Mouse (Mus musculus) right cerebral cortex, adult 18-20 months (tissue): ENCODE measurements around the gene Prrg3.
A peak's percentile ranks its signal among the peaks of the same experiment; 100 is the strongest.
"Not testable (repeated sequence)": the region's sequence is repeated elsewhere in the genome, so short reads cannot be mapped to it uniquely, and the experiment has no call there.

ENCODE experiments used
- DNase-seq: peaks from one replicate; pipeline ENCODE4 v3.0.0; 2022; ENCODE audit warnings: mixed read lengths

Prrg3 gene

DNA sequence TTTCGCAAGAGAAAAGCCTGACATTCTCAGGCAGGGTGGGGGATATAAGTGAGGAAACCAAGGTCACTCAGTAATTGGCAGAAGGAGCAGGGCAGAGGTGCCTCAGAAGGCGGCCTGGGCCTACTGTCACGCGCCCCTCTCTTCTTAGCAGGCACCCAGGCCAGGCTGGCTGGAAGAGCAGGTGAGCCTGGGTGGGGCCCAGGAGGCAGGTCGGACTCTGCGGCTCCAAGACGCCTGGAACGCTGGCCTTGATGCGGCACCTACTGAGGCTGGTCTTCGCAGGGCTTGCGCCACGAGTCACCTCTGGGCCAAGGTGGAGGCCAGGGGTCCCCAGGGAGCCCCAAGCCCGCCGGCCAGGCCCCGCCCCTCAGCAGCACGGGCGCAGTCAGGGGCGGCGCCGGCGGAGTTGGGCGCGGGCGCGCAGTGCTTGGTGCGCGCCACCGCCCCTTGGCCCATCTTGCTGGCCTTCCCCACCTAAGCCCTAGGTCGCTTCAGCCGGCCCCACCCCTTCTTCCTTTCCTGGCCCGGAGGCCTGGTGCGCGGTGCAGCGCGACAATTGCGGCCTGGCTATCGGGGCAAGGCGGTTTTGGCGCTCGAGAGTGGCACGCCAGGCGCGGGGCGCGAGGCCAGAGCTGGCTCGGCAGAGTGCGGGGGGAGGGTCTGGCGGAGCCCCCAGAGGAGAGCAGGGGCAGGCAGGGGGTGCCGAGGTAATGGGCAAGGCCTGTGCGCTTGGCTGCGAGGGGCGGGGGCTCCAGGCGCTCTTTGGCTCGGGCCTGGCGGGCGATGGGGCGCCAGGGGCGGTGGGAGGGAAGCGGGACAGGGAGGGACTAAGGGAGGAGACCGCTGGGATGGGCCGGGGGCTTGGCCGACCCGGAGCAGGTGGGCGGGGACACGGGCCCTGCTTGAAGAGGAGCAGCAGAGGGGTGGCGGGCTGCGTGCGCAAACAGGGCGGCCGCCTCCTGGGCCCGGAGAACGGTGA, at the start of gene Prrg3:
Gene Prrg3 (plus strand): TSS at position 552 of the 979 bp plus-strand sequence.
- DNase-seq: peak; percentile 14

- peak; percentile 15 for DNase-seq
Observed at GRCm38 (mm10) chrX:71946631-71947030, 15.8 kb upstream of the Prrg3 start.

DNA sequence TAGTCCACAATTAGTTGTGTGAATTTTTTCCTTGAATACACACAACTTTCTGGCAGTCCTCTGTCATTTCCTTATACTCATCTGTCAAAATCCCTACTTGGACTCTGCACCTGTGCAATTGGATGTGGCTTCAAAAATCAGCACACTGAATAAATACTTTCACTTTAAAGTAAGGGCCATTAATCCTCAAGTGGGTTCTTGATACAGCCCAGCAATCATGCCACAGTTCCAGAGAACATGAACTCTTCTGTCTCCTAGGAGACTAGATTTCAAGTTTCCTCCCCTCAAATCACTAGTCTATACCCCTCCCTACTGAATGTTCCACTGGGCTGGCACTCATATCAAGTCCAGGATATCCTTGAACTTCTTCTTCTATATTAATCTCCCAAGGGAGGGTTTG, 4.1 kb upstream of the Prrg3 start:
- no peak for DNase-seq

DNA sequence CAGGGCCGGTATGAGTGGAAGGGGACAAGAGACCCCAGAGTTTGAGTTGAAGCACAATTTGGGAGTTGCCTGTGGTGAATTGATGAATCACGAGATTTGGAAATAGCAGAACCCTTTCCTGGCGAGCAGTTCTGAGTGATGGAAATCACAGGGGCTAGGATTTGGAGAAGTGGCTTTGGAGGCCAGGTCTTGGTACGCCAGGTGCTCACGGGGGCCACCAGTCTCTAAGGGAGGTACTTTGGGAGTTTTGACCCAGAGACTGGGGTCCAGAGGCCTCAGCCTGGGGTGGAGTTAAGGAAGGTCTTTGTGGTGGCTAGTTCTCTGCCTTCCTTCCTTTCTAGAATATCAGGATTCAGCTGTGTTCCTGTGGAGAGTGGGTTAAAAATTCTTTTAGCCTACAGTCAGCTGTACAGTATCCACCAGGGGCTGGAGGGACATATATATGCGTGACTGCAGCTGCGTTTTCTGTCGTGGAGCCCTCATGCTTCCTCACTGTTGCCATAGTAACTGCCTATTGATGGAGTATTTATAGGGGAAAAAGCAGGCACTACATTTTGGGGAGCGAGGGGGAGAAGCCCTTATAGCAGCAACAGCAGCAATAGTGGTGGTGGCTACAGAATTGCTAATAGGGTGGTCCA, 970 bp downstream of the Prrg3 start:
- no peak for DNase-seq

GRCm38 (mm10) chrX:71968216-71968615, 5.8 kb downstream of the Prrg3 start:
- no peak for DNase-seq

- DNase-seq: peak; percentile 73
Observed at GRCm38 (mm10) chrX:71968816-71969215, 6.4 kb downstream of the Prrg3 start.

DNA sequence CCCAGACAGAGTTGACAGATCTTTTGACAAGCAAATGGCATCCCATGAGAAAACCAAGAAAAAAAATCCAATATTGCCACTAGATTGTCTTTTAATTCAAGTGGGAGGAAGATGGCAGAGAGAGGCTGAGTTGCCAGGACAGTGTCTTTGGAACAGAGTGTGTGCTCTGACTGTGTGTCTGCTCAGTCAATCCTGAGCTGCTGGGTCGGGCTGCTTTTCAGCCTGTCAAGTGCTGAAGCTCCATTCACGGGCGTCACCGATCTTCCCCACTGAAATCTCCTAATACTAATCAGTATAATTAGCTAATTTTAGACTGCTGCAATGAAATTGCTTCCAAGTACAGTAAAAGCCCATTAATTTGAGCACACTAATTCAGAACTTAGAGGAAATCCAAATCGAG, 8.9 kb downstream of the Prrg3 start:
- no peak for DNase-seq

DNA sequence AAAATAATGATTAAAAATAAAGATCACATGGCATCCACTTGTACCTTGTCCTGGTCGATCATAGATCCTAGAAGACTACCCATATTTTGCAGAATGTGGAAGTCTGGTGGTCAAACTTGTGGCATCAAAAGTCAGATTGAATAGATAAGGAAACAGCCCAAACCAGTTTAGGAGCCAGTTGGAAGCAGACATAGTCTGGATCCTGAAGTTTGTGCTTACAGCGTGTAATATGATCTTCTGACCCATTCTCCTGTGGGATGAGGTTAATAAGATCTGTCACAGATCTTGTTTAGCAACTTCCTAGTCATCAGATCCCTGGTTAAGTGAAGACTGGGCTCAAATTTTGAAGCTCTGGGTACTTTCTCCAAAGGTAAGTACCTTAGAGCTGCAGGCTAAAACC, 10.3 kb downstream of the Prrg3 start, which contains the start of gene Fate1:
Gene Fate1 (plus strand): TSS at position 301 of the 400 bp plus-strand sequence.
- no peak for DNase-seq

DNA sequence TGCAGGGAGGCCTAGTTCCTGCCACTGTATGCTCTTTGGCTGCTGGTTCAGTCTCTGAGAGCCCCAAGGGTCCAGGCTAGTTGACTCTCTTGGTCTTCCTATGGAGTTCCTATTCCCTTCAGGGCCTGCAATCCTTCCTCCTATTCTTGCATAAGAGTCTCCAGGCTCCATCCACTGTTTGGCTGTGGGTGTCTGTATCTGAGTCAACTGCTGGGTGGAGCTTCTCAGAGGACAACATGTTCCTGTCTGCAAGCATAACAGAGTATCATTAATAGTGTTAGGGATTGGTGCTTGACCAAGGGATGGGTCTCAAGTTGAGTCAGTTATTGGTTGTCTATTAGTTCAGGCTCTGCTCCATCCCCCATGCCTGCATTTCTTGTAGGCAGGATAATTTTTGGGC, 15.3 kb downstream of the Prrg3 start:
- not testable (repeated sequence) for DNase-seq

- DNase-seq: no peak
Observed at GRCm38 (mm10) chrX:71980443-71980842, 18.0 kb downstream of the Prrg3 start.

GRCm38 (mm10) chrX:71981322-71981721, 18.9 kb downstream of the Prrg3 start:
- DNase-seq: no peak

DNA sequence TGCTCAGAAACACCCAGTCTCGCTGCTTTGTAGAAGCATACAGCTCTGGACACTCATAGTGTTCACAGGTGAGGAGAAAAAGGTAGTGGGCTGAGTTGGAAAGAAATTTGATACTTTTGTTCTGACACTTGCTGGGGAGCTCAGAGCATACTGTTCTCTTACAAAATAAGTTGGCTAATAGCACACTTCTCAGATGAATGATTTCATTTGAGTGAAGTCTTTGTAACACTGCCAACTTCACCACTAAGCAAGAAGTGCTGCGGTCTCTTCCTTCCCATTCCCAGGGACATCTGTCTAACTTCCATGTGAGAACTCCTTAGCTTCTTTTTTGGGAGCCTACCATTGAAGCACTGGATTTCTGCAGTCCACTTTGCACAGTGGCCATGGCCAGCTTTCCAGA, 20.8 kb downstream of the Prrg3 start:
- DNase-seq: no peak

- peak; percentile 12 for DNase-seq
Observed at GRCm38 (mm10) chrX:71983775-71984174, 21.4 kb downstream of the Prrg3 start.

DNA sequence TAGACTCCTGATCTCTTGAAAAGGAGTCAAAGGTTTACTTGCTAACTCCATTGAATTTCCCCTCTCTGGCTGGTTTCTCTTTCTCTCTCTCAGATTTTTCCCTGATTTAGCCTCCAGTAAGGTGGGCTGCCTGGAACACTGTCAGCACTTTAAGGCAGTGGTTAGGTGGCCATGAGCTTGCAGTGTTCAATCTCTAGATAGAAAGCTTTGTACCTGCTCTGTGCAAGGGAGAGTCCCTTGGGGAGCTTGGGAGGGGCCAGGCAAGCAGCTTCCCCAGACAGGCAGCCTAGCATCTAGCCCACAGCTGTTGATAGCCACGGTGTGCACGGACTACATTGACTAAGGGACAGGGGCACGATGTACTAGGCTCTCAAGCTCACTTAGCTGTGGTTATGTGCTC, 29.1 kb downstream of the Prrg3 start, which contains the start of gene Cnga2:
Gene Cnga2 (plus strand): TSS at position 301 of the 400 bp plus-strand sequence.
- DNase-seq: no peak

DNA sequence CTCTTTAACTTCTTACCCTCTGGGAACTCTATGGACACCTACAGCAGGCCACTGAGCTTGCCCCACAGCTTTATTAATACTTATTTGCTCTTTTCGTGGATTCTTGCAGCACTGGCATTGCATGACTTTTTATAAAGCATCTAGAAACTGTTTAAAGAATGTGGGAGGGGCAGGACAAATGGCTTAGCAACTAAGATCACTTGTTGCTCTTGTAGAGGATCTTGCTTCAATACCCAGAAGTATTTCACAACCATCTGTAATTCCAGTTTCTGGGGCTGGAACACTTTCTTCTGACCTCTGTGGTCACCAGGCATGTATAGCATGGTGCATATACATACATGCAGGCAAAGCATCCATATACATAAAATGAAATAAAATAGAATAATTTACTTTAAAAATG, 33.5 kb downstream of the Prrg3 start:
- no peak for DNase-seq

- no peak for DNase-seq
Observed at GRCm38 (mm10) chrX:72009930-72010329, 47.5 kb downstream of the Prrg3 start.

- DNase-seq: peak; percentile 72
Observed at GRCm38 (mm10) chrX:72012236-72012635, 49.8 kb downstream of the Prrg3 start.

DNA sequence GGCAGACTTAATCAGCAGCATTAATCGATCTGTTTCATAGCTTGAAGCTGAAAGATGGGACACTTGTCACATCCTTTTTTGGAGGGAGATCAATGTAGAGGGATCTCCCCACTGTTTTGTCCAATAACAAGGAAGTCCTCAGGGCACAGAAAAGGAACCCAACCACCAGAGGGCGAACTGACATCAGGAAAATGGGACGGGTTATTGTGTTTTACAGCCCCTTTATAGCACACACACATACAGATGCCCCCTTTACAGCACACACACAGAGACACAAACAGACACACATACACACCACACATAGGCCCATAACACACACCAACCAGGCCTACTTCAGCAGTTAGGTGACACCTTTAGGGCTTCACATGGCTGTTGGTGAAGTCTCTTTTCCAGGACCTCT, 50.4 kb downstream of the Prrg3 start:
- peak; percentile 12 for DNase-seq

DNA sequence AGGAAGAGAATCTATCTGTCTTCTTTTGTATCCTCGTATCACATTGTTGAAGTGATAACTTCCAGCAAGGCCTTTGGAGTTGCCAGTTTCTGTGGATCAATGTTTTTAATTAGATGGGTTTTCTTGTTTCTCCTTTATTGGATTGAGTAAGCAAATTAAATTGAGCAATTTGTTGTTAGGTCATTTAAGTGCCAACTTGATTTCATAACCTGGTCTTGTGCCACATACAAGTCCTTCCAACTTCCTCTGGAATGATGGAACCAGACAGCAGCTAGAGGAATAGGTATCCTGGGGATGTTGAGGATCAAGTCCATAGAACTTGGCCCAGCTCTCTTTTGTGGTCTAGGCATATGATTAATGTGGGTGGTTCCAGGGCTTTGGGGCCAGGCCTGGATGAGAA, 59.8 kb downstream of the Prrg3 start:
- DNase-seq: no peak
